8 mouse cellular contexts compared by ENCODE assay signal in genomic region chr14:117962453-117962852, GRCm38 (mm10).
DNase-seq lines count a peak whose midpoint lies in the region; ATAC-seq and TF ChIP-seq lines count a peak whose summit lies in the region.

No protein-coding gene starts in this region.

- H3K27ac ChIP-seq in hindbrain, embryonic 10.5 days: no peak overlapping the region
- H3K27ac ChIP-seq in hindbrain, embryonic 12.5 days: no peak overlapping the region
- H3K27ac ChIP-seq in embryonic fibroblast, embryonic 13.5 days (ENCODE audit: insufficient read depth, low read length): no peak overlapping the region

- no peak overlapping the region for H3K9ac ChIP-seq in hindbrain, embryonic 12.5 days

- TF ChIP-seq POLR2A in embryonic fibroblast, embryonic 13.5 days (IDR thresholded peaks at IDR 0.05; ENCODE audit: low read depth, low read length): no peak

- H3K36me3 ChIP-seq in hindbrain, embryonic 10.5 days: no peaks in the 10 kb centered on the region
- H3K36me3 ChIP-seq in hindbrain, embryonic 12.5 days: no peaks in the 10 kb centered on the region

- no peaks in the 10 kb centered on the region for H3K27me3 ChIP-seq in hindbrain, embryonic 10.5 days (ENCODE audit: insufficient read depth, poor library complexity, severe bottlenecking)
- no peaks in the 10 kb centered on the region for H3K27me3 ChIP-seq in hindbrain, embryonic 12.5 days

- WGBS in hindbrain, embryonic 10.5 days: 52% methylated on average over 4 of the region's 4 CpGs
- 56% methylated on average over 4 of the region's 4 CpGs for WGBS in hindbrain, embryonic 12.5 days

- DNase-seq in hindbrain, embryonic 10.5 days (ENCODE audit: low spot score): peak; percentile 58
- DNase-seq in thymus, postnatal 25 days: peak; percentile 4
- DNase-seq in thymus, postnatal 36 days: no peak
- DNase-seq in retina, embryonic 14.5 days (ENCODE audit: low spot score): peak; percentile 66
- no peak for DNase-seq in layer of hippocampus, adult 9-10 months (ENCODE audit: low spot score)
- no peak for DNase-seq in kidney, adult 18-20 months

- H3K4me2 ChIP-seq in hindbrain, embryonic 12.5 days (replicated peaks): no peak overlapping the region

- no peak overlapping the region for H3K4me3 ChIP-seq in hindbrain, embryonic 10.5 days
- H3K4me3 ChIP-seq in hindbrain, embryonic 12.5 days: no peak overlapping the region
- no peak overlapping the region for H3K4me3 ChIP-seq in embryonic fibroblast, embryonic 13.5 days (ENCODE audit: insufficient read depth, low read length)

- no peaks in the 10 kb centered on the region for H3K9me3 ChIP-seq in hindbrain, embryonic 10.5 days
- H3K9me3 ChIP-seq in hindbrain, embryonic 12.5 days (replicated peaks): no peaks in the 10 kb centered on the region

- no peak for ATAC-seq in hindbrain, embryonic 12.5 days (ENCODE audit: low FRiP score)

- 0 out of 2 replicates have a peak, but pooled peaks cover 4% of the 10 kb centered on the region for H3K4me1 ChIP-seq in hindbrain, embryonic 10.5 days (replicated peaks)
- peaks cover 10% of the 10 kb centered on the region for H3K4me1 ChIP-seq in hindbrain, embryonic 12.5 days
- no peaks in the 10 kb centered on the region for H3K4me1 ChIP-seq in embryonic fibroblast, embryonic 13.5 days (ENCODE audit: control insufficient read depth, insufficient read depth, low read length)

- peak; percentile 75; the same call in 1 of the 2 replicates for TF ChIP-seq CTCF in embryonic fibroblast, embryonic 13.5 days (IDR thresholded peaks at IDR 0.05; ENCODE audit: borderline replicate concordance, insufficient read depth, low read length)

Comparison
In these comparisons a context has a peak if more than half of its experiments do, and no peak if none do; other contexts are left out.
1. DNase-seq: peak in hindbrain, embryonic 10.5 days (single experiment), thymus, postnatal 25 days (single experiment) and retina, embryonic 14.5 days (single experiment); none in thymus, postnatal 36 days (0 of 2), layer of hippocampus, adult 9-10 months (single experiment) and kidney, adult 18-20 months (single experiment).